Mouse (Mus musculus): ENCODE results near the gene Pck1.

DNA sequence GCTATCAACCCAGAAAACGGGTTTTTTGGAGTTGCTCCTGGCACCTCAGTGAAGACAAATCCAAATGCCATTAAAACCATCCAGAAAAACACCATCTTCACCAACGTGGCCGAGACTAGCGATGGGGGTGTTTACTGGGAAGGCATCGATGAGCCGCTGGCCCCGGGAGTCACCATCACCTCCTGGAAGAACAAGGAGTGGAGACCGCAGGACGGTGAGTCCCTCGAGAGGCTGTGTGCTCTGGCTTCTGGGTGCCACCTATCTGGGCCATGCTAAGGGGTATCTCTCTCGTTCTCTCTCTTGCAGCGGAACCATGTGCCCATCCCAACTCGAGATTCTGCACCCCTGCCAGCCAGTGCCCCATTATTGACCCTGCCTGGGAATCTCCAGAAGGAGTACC lies 4.1 kb downstream of the Pck1 start:
- no peak for TF ChIP-seq POLR2A (IDR thresholded peaks at IDR 0.05; ENCODE audit: low read depth, low read length)
- TF ChIP-seq CTCF (IDR thresholded peaks at IDR 0.05; ENCODE audit: extremely low read depth, insufficient read depth, insufficient read length, insufficient replicate concordance) = no peak
